In the genomic region with DNA sequence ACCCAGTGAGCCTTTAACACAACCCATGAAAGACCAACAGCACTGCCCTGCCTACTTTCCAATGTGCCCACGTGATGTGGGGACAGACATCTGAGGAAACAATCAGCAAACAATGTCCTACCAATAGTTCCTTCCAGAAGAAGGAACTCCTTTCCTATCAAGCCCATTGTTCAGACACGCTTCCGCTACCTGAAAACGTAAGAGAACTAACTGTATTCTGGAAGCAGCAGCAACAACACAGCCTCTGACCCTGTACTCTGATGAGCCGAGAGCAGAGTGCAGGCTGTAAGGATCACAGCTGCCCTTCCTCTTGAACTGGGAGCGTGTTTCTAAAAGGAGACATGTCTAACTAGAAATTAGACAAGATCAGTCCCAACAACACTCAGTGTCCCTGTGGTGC, we compare ENCODE assay signal across 9 mouse cellular contexts. TPM values are rescaled to one million over a fixed set of nuclear protein-coding genes. Genes with fewer than 3 reads are reported as not detected.
DNase-seq lines count a peak whose midpoint lies in the region; ATAC-seq and TF ChIP-seq lines count a peak whose summit lies in the region.
"Had no signal": no experiment of that assay in that cellular context is flagged by ENCODE, and none has a peak within 500 bp of the region (broad histone marks: within the 10 kb centered on the region; RNA-seq: fewer than 3 reads in every experiment).

No protein-coding gene starts in this region.

- H3K9ac ChIP-seq in embryonic facial prominence, embryonic 13.5 days, result no peak overlapping the region
- no peak overlapping the region for H3K9ac ChIP-seq in heart, embryonic 15.5 days
- H3K9ac ChIP-seq: neural tube, embryonic 12.5 days had no signal

- WGBS in kidney, adult 2 months, result 61% methylated on average over 6 of the region's 6 CpGs
- 79% methylated on average over 6 of the region's 6 CpGs for WGBS in embryonic facial prominence, embryonic 13.5 days
- 65% methylated on average over 6 of the region's 6 CpGs for WGBS in heart, embryonic 15.5 days

- no peak overlapping the region for H3K4me3 ChIP-seq in kidney, adult 2 months (ENCODE audit: insufficient read depth, low read depth, low read length)
- no peak overlapping the region for H3K4me3 ChIP-seq in embryonic facial prominence, embryonic 13.5 days
- no peak overlapping the region for H3K4me3 ChIP-seq in heart, embryonic 15.5 days
- H3K4me3 ChIP-seq: neural tube, embryonic 12.5 days had no signal

- no peak overlapping the region for H3K4me2 ChIP-seq in embryonic facial prominence, embryonic 13.5 days
- no peak overlapping the region for H3K4me2 ChIP-seq in heart, embryonic 15.5 days
- H3K4me2 ChIP-seq: neural tube, embryonic 12.5 days had no signal

- no peak for TF ChIP-seq POLR2A in kidney, adult 2 months (IDR thresholded peaks at IDR 0.05; ENCODE audit: low read depth, low read length)

- no peaks in the 10 kb centered on the region for H3K36me3 ChIP-seq in kidney, adult 2 months (ENCODE audit: control insufficient read depth, insufficient read depth, low read length)
- no peaks in the 10 kb centered on the region for H3K36me3 ChIP-seq in embryonic facial prominence, embryonic 13.5 days
- H3K36me3 ChIP-seq in heart, embryonic 15.5 days, result no peaks in the 10 kb centered on the region
- H3K36me3 ChIP-seq: neural tube, embryonic 12.5 days had no signal

- H3K9me3 ChIP-seq in embryonic facial prominence, embryonic 13.5 days, result no peaks in the 10 kb centered on the region
- no peaks in the 10 kb centered on the region for H3K9me3 ChIP-seq in heart, embryonic 15.5 days (replicated peaks)
- H3K9me3 ChIP-seq: neural tube, embryonic 12.5 days had no signal

- no peaks in the 10 kb centered on the region for H3K27me3 ChIP-seq in kidney, adult 2 months (replicated peaks; ENCODE audit: control insufficient read depth, insufficient read depth, low read length)
- H3K27me3 ChIP-seq in embryonic facial prominence, embryonic 13.5 days, result no peaks in the 10 kb centered on the region
- H3K27me3 ChIP-seq in heart, embryonic 15.5 days, result no peaks in the 10 kb centered on the region
- H3K27me3 ChIP-seq: neural tube, embryonic 12.5 days had no signal

- peak; percentile 61 for DNase-seq in kidney, adult 2 months
- no peak for DNase-seq in kidney, postnatal 4 days
- DNase-seq in lung, postnatal 25 days (ENCODE audit: low spot score), result peak; percentile 72
- no peak for DNase-seq in neural tube, embryonic 10.5 days (ENCODE audit: extremely low spot score, low spot score)
- DNase-seq: thymus, adult 2 months had no signal

- H3K27ac ChIP-seq in kidney, adult 2 months (ENCODE audit: insufficient read depth, low read depth, low read length), result peak overlapping the region; percentile 14
- peak overlapping the region; percentile 33; the same call in 1 of the 2 replicates for H3K27ac ChIP-seq in embryonic facial prominence, embryonic 13.5 days
- peak overlapping the region; percentile 52 for H3K27ac ChIP-seq in heart, embryonic 15.5 days
- H3K27ac ChIP-seq: neural tube, embryonic 12.5 days had no signal

- no peak for ATAC-seq in embryonic facial prominence, embryonic 13.5 days (ENCODE audit: insufficient number of reproducible peaks, insufficient read depth, low FRiP score, low TSS enrichment, low read depth)
- ATAC-seq in heart, embryonic 15.5 days (replicated peaks; ENCODE audit: insufficient number of reproducible peaks, insufficient read depth, low FRiP score, low read depth), result 0 out of 2 replicates have a peak, but pooled peaks have one; percentile 28
- no peak for ATAC-seq in activated CD4-positive, CD25-positive, alpha-beta regulatory T cell, adult 4 months

- TF ChIP-seq CTCF in kidney, adult 2 months (conservative IDR thresholded peaks at IDR 0.05; ENCODE audit: insufficient read depth, insufficient read length, low read depth, low read length), result no peak

- H3K4me1 ChIP-seq in kidney, adult 2 months (ENCODE audit: control insufficient read depth, insufficient read depth, low read length), result peaks cover 29% of the 10 kb centered on the region
- H3K4me1 ChIP-seq in embryonic facial prominence, embryonic 13.5 days, result peaks cover 78% of the 10 kb centered on the region
- peaks cover 45% of the 10 kb centered on the region for H3K4me1 ChIP-seq in heart, embryonic 15.5 days (replicated peaks)

RNA-seq across cellular contexts. Expression of gene Cyth1, which starts 13.9 kb away (rescaled TPM):
- polyA plus RNA-seq in kidney, adult 2 months (2012; rRNA removed), result 18.9 and 19.5 TPM in 2 replicates
- polyA plus RNA-seq in embryonic facial prominence, embryonic 13.5 days (2015; fragmentation: Nextera tagmentation; extraction: Ambion mirVana), result 15.8 and 16.1 TPM in 2 replicates
- polyA plus RNA-seq in heart, embryonic 15.5 days (2015; fragmentation: Nextera tagmentation; extraction: Ambion mirVana), result 18.0 and 24.4 TPM in 2 replicates
- 10 to 100 TPM; 50.1 to 73.2 TPM for polyA plus RNA-seq in activated CD4-positive, CD25-positive, alpha-beta regulatory T cell, adult 4 months (2017; shearing (Covaris generic))

RNA-seq across cellular contexts. Expression of gene Usp36, which starts 55.5 kb away (rescaled TPM):
- polyA plus RNA-seq in kidney, adult 2 months (2012; rRNA removed), result 11.2 and 12.3 TPM in 2 replicates
- polyA plus RNA-seq in embryonic facial prominence, embryonic 13.5 days (2015; fragmentation: Nextera tagmentation; extraction: Ambion mirVana), result 22.8 and 24.0 TPM in 2 replicates
- polyA plus RNA-seq in heart, embryonic 15.5 days (2015; fragmentation: Nextera tagmentation; extraction: Ambion mirVana), result 11.6 and 16.7 TPM in 2 replicates
- polyA plus RNA-seq in activated CD4-positive, CD25-positive, alpha-beta regulatory T cell, adult 4 months (2017; shearing (Covaris generic)), result 10 to 100 TPM; 15.6 to 15.8 TPM

Comparison
In these comparisons a context has a peak if more than half of its experiments do, and no peak if none do; other contexts are left out.
1. DNase-seq: peak in kidney, adult 2 months (single experiment) and lung, postnatal 25 days (single experiment); none in kidney, postnatal 4 days (0 of 2) and neural tube, embryonic 10.5 days (single experiment).
2. Peak in every context shown above with its lines, with median percentiles within 50 percentile points of each other: H3K27ac ChIP-seq.